In genomic region chr2:33306565-33306964, GRCm38 (mm10) we compare ENCODE assay signal across 22 mouse cellular contexts.
"Had no signal": no experiment of that assay in that cellular context is flagged by ENCODE, and none has a peak within 500 bp of the region (broad histone marks: within the 10 kb centered on the region; RNA-seq: fewer than 3 reads in every experiment).

No protein-coding gene starts in this region.

- H3K36me3 ChIP-seq: heart, embryonic 12.5 days; intestine, embryonic 15.5 days; limb, embryonic 10.5 days; limb, embryonic 12.5 days; liver, embryonic 12.5 days had no signal

- H3K9me3 ChIP-seq: heart, embryonic 10.5 days; heart, embryonic 12.5 days; hindbrain, embryonic 10.5 days; hindbrain, embryonic 12.5 days; intestine, embryonic 15.5 days; limb, embryonic 10.5 days; liver, embryonic 12.5 days had no signal

- H3K4me1 ChIP-seq: liver, embryonic 12.5 days had no signal

- H3K9ac ChIP-seq: heart, embryonic 12.5 days; hindbrain, embryonic 12.5 days; hindbrain, embryonic 14.5 days; intestine, embryonic 15.5 days; limb, embryonic 12.5 days; liver, embryonic 12.5 days; liver, embryonic 14.5 days had no signal

- H3K27ac ChIP-seq: heart, embryonic 10.5 days; hindbrain, embryonic 10.5 days; hindbrain, embryonic 12.5 days; hindbrain, embryonic 14.5 days; intestine, embryonic 15.5 days; layer of hippocampus, adult 2 months; left cerebral cortex, adult 2 months; liver, embryonic 12.5 days; liver, embryonic 14.5 days had no signal

- H3K4me3 ChIP-seq: heart, embryonic 10.5 days; heart, embryonic 12.5 days; hindbrain, embryonic 10.5 days; hindbrain, embryonic 12.5 days; intestine, embryonic 15.5 days; layer of hippocampus, adult 2 months; left cerebral cortex, adult 2 months; limb, embryonic 10.5 days; limb, embryonic 12.5 days; liver, embryonic 12.5 days had no signal

- H3K4me2 ChIP-seq: heart, embryonic 12.5 days; hindbrain, embryonic 12.5 days; hindbrain, embryonic 14.5 days; intestine, embryonic 15.5 days; limb, embryonic 12.5 days; liver, embryonic 12.5 days had no signal

- H3K27me3 ChIP-seq: heart, embryonic 12.5 days; hindbrain, embryonic 12.5 days; intestine, embryonic 15.5 days; limb, embryonic 12.5 days; liver, embryonic 12.5 days had no signal

- DNase-seq: gastrocnemius, postnatal 14 days; gastrocnemius, postnatal 36 days; heart, adult 11 months; heart, postnatal 10 days; heart, postnatal 4 days; kidney, adult 18-20 months; kidney, adult 8-10 months; kidney, postnatal 10 days; kidney, postnatal 25 days; kidney, postnatal 4 days had no signal
